Mouse (Mus musculus): ENCODE data around the gene Bsnd. TPM values are rescaled to one million over a fixed set of nuclear protein-coding genes. Genes with fewer than 3 reads are reported as not detected.
A peak's percentile ranks its signal among the peaks of the same experiment; 100 is the strongest.

Gene Bsnd
- polyA plus RNA-seq, 1 experiment, result 73.6 TPM

- peak; percentile 31 for DNase-seq
- 23% methylated on average over 21 of the region's 21 CpGs for WGBS
- H3K4me3 ChIP-seq (ENCODE audit: insufficient read depth, low read depth, low read length), result peak overlapping the region; percentile 12; the same call in 1 of the 2 replicates
Measured at GRCm38 (mm10) chr4:106463174-106463801, 28.8 kb downstream of the Bsnd start.

GRCm38 (mm10) chr4:106462524-106462923 lies 29.6 kb downstream of the Bsnd start:
- no peak for TF ChIP-seq POLR2A (IDR thresholded peaks at IDR 0.05; ENCODE audit: low read depth, low read length)
- no peak for TF ChIP-seq CTCF (conservative IDR thresholded peaks at IDR 0.05; ENCODE audit: insufficient read depth, insufficient read length, low read depth, low read length)
- no peak overlapping the region for H3K27ac ChIP-seq (ENCODE audit: insufficient read depth, low read depth, low read length)
- no peak overlapping the region for H3K4me3 ChIP-seq (ENCODE audit: insufficient read depth, low read depth, low read length)
- no peaks in the 10 kb centered on the region for H3K36me3 ChIP-seq (ENCODE audit: control insufficient read depth, insufficient read depth, low read length)
- no peaks in the 10 kb centered on the region for H3K27me3 ChIP-seq (replicated peaks; ENCODE audit: control insufficient read depth, insufficient read depth, low read length)
- no peak for DNase-seq
- WGBS, result 87% methylated on average over 5 of the region's 5 CpGs
- H3K4me1 ChIP-seq (ENCODE audit: control insufficient read depth, insufficient read depth, low read length), result 0 out of 2 replicates have a peak, but pooled peaks cover 7% of the 10 kb centered on the region

More at GRCm38 (mm10) chr4:106463174-106463801, 28.8 kb downstream of the Bsnd start:
- H3K36me3 ChIP-seq (ENCODE audit: control insufficient read depth, insufficient read depth, low read length), result no peaks in the 10 kb centered on the region
- 0 out of 2 replicates have a peak, but pooled peaks cover 7% of the 10 kb centered on the region for H3K4me1 ChIP-seq (ENCODE audit: control insufficient read depth, insufficient read depth, low read length)
- H3K27ac ChIP-seq (ENCODE audit: insufficient read depth, low read depth, low read length), result no peak overlapping the region
- H3K27me3 ChIP-seq (replicated peaks; ENCODE audit: control insufficient read depth, insufficient read depth, low read length), result no peaks in the 10 kb centered on the region
- TF ChIP-seq POLR2A (IDR thresholded peaks at IDR 0.05; ENCODE audit: low read depth, low read length), result no peak
- TF ChIP-seq CTCF (conservative IDR thresholded peaks at IDR 0.05; ENCODE audit: insufficient read depth, insufficient read length, low read depth, low read length), result no peak

GRCm38 (mm10) chr4:106462016-106462415 lies 30.1 kb downstream of the Bsnd start:
- Histone ChIP-seq H3K4me3 (ENCODE audit: insufficient read depth, low read depth, low read length) (no peak overlapping the region), H3K27ac (ENCODE audit: insufficient read depth, low read depth, low read length) (no peak overlapping the region), H3K27me3 (replicated peaks; ENCODE audit: control insufficient read depth, insufficient read depth, low read length) (no peaks in the 10 kb centered on the region), H3K4me1 (ENCODE audit: control insufficient read depth, insufficient read depth, low read length) (0 out of 2 replicates have a peak, but pooled peaks cover 7% of the 10 kb centered on the region), H3K36me3 (ENCODE audit: control insufficient read depth, insufficient read depth, low read length) (no peaks in the 10 kb centered on the region)
- DNase-seq, result peak; percentile 58
- TF ChIP-seq CTCF (conservative IDR thresholded peaks at IDR 0.05; ENCODE audit: insufficient read depth, insufficient read length, low read depth, low read length) (no peak), POLR2A (IDR thresholded peaks at IDR 0.05; ENCODE audit: low read depth, low read length) (no peak)
- 73% methylated on average over 9 of the region's 9 CpGs for WGBS

- Histone ChIP-seq H3K27ac (ENCODE audit: insufficient read depth, low read depth, low read length) (no peak overlapping the region), H3K4me1 (ENCODE audit: control insufficient read depth, insufficient read depth, low read length) (no peaks in the 10 kb centered on the region), H3K27me3 (replicated peaks; ENCODE audit: control insufficient read depth, insufficient read depth, low read length) (no peaks in the 10 kb centered on the region), H3K36me3 (ENCODE audit: control insufficient read depth, insufficient read depth, low read length) (no peaks in the 10 kb centered on the region), H3K4me3 (ENCODE audit: insufficient read depth, low read depth, low read length) (no peak overlapping the region)
- TF ChIP-seq CTCF (conservative IDR thresholded peaks at IDR 0.05; ENCODE audit: insufficient read depth, insufficient read length, low read depth, low read length) (no peak), POLR2A (IDR thresholded peaks at IDR 0.05; ENCODE audit: low read depth, low read length) (no peak)
- 93% methylated on average over 7 of the region's 7 CpGs for WGBS
- DNase-seq, result no peak
Measured at GRCm38 (mm10) chr4:106454541-106454940, 37.5 kb downstream of the Bsnd start.

GRCm38 (mm10) chr4:106453516-106453915 lies 38.6 kb downstream of the Bsnd start:
- Histone ChIP-seq H3K27me3 (replicated peaks; ENCODE audit: control insufficient read depth, insufficient read depth, low read length) (no peaks in the 10 kb centered on the region), H3K4me3 (ENCODE audit: insufficient read depth, low read depth, low read length) (no peak overlapping the region), H3K36me3 (ENCODE audit: control insufficient read depth, insufficient read depth, low read length) (no peaks in the 10 kb centered on the region), H3K4me1 (ENCODE audit: control insufficient read depth, insufficient read depth, low read length) (no peaks in the 10 kb centered on the region), H3K27ac (ENCODE audit: insufficient read depth, low read depth, low read length) (no peak overlapping the region)
- no peak for DNase-seq
- 64% methylated on average over 4 of the region's 4 CpGs for WGBS
- TF ChIP-seq POLR2A (IDR thresholded peaks at IDR 0.05; ENCODE audit: low read depth, low read length) (no peak), CTCF (conservative IDR thresholded peaks at IDR 0.05; ENCODE audit: insufficient read depth, insufficient read length, low read depth, low read length) (no peak)

GRCm38 (mm10) chr4:106453108-106453507 lies 39.0 kb downstream of the Bsnd start:
- Histone ChIP-seq H3K36me3 (ENCODE audit: control insufficient read depth, insufficient read depth, low read length) (no peaks in the 10 kb centered on the region), H3K4me3 (ENCODE audit: insufficient read depth, low read depth, low read length) (no peak overlapping the region), H3K27ac (ENCODE audit: insufficient read depth, low read depth, low read length) (no peak overlapping the region), H3K27me3 (replicated peaks; ENCODE audit: control insufficient read depth, insufficient read depth, low read length) (no peaks in the 10 kb centered on the region), H3K4me1 (ENCODE audit: control insufficient read depth, insufficient read depth, low read length) (no peaks in the 10 kb centered on the region)
- WGBS, result 93% methylated on average over 5 of the region's 5 CpGs
- DNase-seq, result no peak
- no peak for TF ChIP-seq CTCF (conservative IDR thresholded peaks at IDR 0.05; ENCODE audit: insufficient read depth, insufficient read length, low read depth, low read length)

- no peak for DNase-seq
- TF ChIP-seq POLR2A (IDR thresholded peaks at IDR 0.05; ENCODE audit: low read depth, low read length) (no peak), CTCF (conservative IDR thresholded peaks at IDR 0.05; ENCODE audit: insufficient read depth, insufficient read length, low read depth, low read length) (no peak)
- Histone ChIP-seq H3K36me3 (ENCODE audit: control insufficient read depth, insufficient read depth, low read length) (no peaks in the 10 kb centered on the region), H3K27me3 (replicated peaks; ENCODE audit: control insufficient read depth, insufficient read depth, low read length) (no peaks in the 10 kb centered on the region), H3K4me3 (ENCODE audit: insufficient read depth, low read depth, low read length) (no peak overlapping the region), H3K4me1 (ENCODE audit: control insufficient read depth, insufficient read depth, low read length) (no peaks in the 10 kb centered on the region), H3K27ac (ENCODE audit: insufficient read depth, low read depth, low read length) (no peak overlapping the region)
- 74% methylated on average over 7 of the region's 7 CpGs for WGBS
Measured at GRCm38 (mm10) chr4:106452401-106452800, 39.7 kb downstream of the Bsnd start.
